Mouse (Mus musculus): ENCODE results near the gene Fpgs. TPM values are rescaled to one million over a fixed set of nuclear protein-coding genes. Genes with fewer than 3 reads are reported as not detected.

Fpgs gene
- total RNA-seq (2023) = 42.6 TPM

GRCm38 (mm10) chr2:32704021-32704421 is at the start of gene Fpgs:
TSS of gene Fpgs (minus strand) at chr2:32704145.

GRCm38 (mm10) chr2:32740916-32741272 is 36.9 kb upstream of the Fpgs start, which contains the start of gene 6330409D20Rik:
TSS of gene 6330409D20Rik (minus strand) at chr2:32741016.

GRCm38 (mm10) chr2:32720681-32721229 is 16.8 kb upstream of the Fpgs start, which contains the start of gene Sh2d3c:
TSS of gene Sh2d3c (plus strand) at chr2:32721055.

GRCm38 (mm10) chr2:32712934-32713817 is 9.2 kb upstream of the Fpgs start, which contains the start of gene Cdk9:
TSS of gene Cdk9 (minus strand) at chr2:32713076.

GRCm38 (mm10) chr2:32646379-32647056 is 57.4 kb downstream of the Fpgs start, which contains the start of gene Eng:
TSS of gene Eng (plus strand) at chr2:32646595.

Other genes with a start within 250 kb of the Fpgs start
- 188 TPM for gene Fam102a, start 168.8 kb downstream of the Fpgs start, total RNA-seq (2023)
- gene Dpm2, start 133.3 kb downstream of the Fpgs start, total RNA-seq (2023) = 51.6 TPM
- gene Pip5kl1, start 129.3 kb downstream of the Fpgs start, total RNA-seq (2023) = 2.3 TPM
- gene 9430097D07Rik, start 128.5 kb downstream of the Fpgs start, total RNA-seq (2023) = not detected
- gene St6galnac4, start 117.0 kb downstream of the Fpgs start, total RNA-seq (2023) = 15.6 TPM
- gene St6galnac6, start 104.4 kb downstream of the Fpgs start, total RNA-seq (2023) = 2.2 TPM
- 0.77 TPM for gene Ak1, start 82.4 kb downstream of the Fpgs start, total RNA-seq (2023)
- gene Eng, start 57.5 kb downstream of the Fpgs start, total RNA-seq (2023) = 5.6 TPM
- 109 TPM for gene Cdk9, start 8.9 kb upstream of the Fpgs start, total RNA-seq (2023)
- 104 TPM for gene Sh2d3c, start 16.9 kb upstream of the Fpgs start, total RNA-seq (2023)
- gene 6330409D20Rik, start 36.9 kb upstream of the Fpgs start, total RNA-seq (2023) = not detected
- 30.4 TPM for gene Tor2a, start 53.1 kb upstream of the Fpgs start, total RNA-seq (2023)
- not detected for gene Ttc16, start 71.5 kb upstream of the Fpgs start, total RNA-seq (2023)
- gene Ptrh1, start 71.6 kb upstream of the Fpgs start, total RNA-seq (2023) = 8.0 TPM
- gene Cfap157, start 80.3 kb upstream of the Fpgs start, total RNA-seq (2023) = not detected
- 1.8 TPM for gene Stxbp1, start 143.1 kb upstream of the Fpgs start, total RNA-seq (2023)
- gene Fam129b, start 172.0 kb upstream of the Fpgs start, total RNA-seq (2023) = 0.65 TPM